Mouse (Mus musculus) myocyte (in vitro differentiated cells): ENCODE data around the gene Nek11. TPM values are rescaled to one million over a fixed set of nuclear protein-coding genes. Genes with fewer than 3 reads are reported as not detected.

Experiments
- H3K27me3 ChIP-seq: one replicate; pipeline ENCODE4 v1.6.1; 2011; ENCODE audit not compliant: control insufficient read depth, insufficient read depth, insufficient read length
- H3K36me3 ChIP-seq: one replicate; pipeline ENCODE4 v1.6.1; 2011; ENCODE audit not compliant: control insufficient read depth, insufficient read depth
- H3K4me2 ChIP-seq: one replicate; pipeline ENCODE4 v1.6.1; 2011; ENCODE audit warnings: low read depth, control low read depth
- H3K4me3 ChIP-seq: one replicate; pipeline ENCODE4 v1.5.1; 2011; ENCODE audit warnings: mild to moderate bottlenecking, control low read depth, moderate library complexity
- H3K79me2 ChIP-seq: one replicate; pipeline ENCODE4 v1.6.1; 2011; ENCODE audit not compliant: control insufficient read depth, insufficient read depth
- H3ac ChIP-seq: one replicate; pipeline ENCODE4 v1.6.1; 2011; ENCODE audit not compliant: control insufficient read depth, insufficient read length
- CEBPB ChIP-seq: IDR thresholded peaks from 2 replicates; pipeline ENCODE4 v1.6.1; 2011; ENCODE audit warnings: mild to moderate bottlenecking, moderate library complexity; ENCODE audit not compliant: poor library complexity, insufficient read depth, severe bottlenecking
- E2F4 ChIP-seq: IDR thresholded peaks from one replicate; pipeline ENCODE4 v1.6.1; 2011; ENCODE audit warnings: mild to moderate bottlenecking, control low read depth, moderate library complexity; ENCODE audit not compliant: insufficient read depth
- MAX ChIP-seq: IDR thresholded peaks from one replicate; pipeline ENCODE4 v1.6.1; 2011; ENCODE audit warnings: low read depth, mild to moderate bottlenecking, control low read depth
- MYOD1 ChIP-seq, 3 experiments: IDR thresholded peaks; one replicate each; pipeline ENCODE4 v1.6.1; 2011; ENCODE audit warnings: control low read depth in 2 of 3, low read depth in 2 of 3, mild to moderate bottlenecking in 2 of 3, moderate library complexity in 1 of 3; ENCODE audit not compliant: insufficient read length in 2 of 3, control insufficient read depth in 1 of 3
- MYOG ChIP-seq, 3 experiments: IDR thresholded peaks; one replicate each; pipeline ENCODE4 v1.6.1; 2011; ENCODE audit warnings: control low read depth in 2 of 3, low read depth in 2 of 3, mild to moderate bottlenecking in 2 of 3; ENCODE audit not compliant: insufficient read length in 2 of 3, control insufficient read depth in 1 of 3, insufficient read depth in 1 of 3
- POLR2A ChIP-seq: IDR thresholded peaks from one replicate; pipeline ENCODE4 v1.6.1; 2011; ENCODE audit warnings: low read depth, mild to moderate bottlenecking, control low read depth, moderate library complexity; ENCODE audit not compliant: insufficient read length
- POLR2AphosphoS2 ChIP-seq: IDR thresholded peaks from one replicate; pipeline ENCODE4 v1.6.1; 2011; ENCODE audit warnings: low read depth, control low read depth; ENCODE audit not compliant: insufficient read length
- REST ChIP-seq: IDR thresholded peaks from one replicate; pipeline ENCODE4 v1.6.1; 2011; ENCODE audit warnings: mild to moderate bottlenecking, control low read depth, moderate library complexity; ENCODE audit not compliant: insufficient read depth, insufficient read length
- SRF ChIP-seq: IDR thresholded peaks from one replicate; pipeline ENCODE4 v1.6.1; 2011; ENCODE audit warnings: low read depth; ENCODE audit not compliant: control insufficient read depth, insufficient read length
- TCF12 ChIP-seq: IDR thresholded peaks from one replicate; pipeline ENCODE4 v1.6.1; 2011; ENCODE audit warnings: mild to moderate bottlenecking, control low read depth; ENCODE audit not compliant: poor library complexity, insufficient read depth, severe bottlenecking
- TCF3 ChIP-seq: IDR thresholded peaks from one replicate; pipeline ENCODE4 v1.6.1; 2011; ENCODE audit warnings: low read depth, control low read depth; ENCODE audit not compliant: insufficient read length
- USF1 ChIP-seq: IDR thresholded peaks from one replicate; pipeline ENCODE4 v1.6.1; 2011; ENCODE audit warnings: low read depth, mild to moderate bottlenecking, control low read depth, moderate library complexity
- polyA plus RNA-seq: library from polyadenylated mRNA; unstranded; fragments of >200 nt; fragmentation: generic; extraction: Trizol; gene quantifications from one replicate; pipeline ENCODE4 v1.2.1, GENCODE M21; 2012; ENCODE audit warnings: missing spikeins

Nek11 gene
- polyA plus RNA-seq, 1 experiment, result 0.05 TPM

DNA sequence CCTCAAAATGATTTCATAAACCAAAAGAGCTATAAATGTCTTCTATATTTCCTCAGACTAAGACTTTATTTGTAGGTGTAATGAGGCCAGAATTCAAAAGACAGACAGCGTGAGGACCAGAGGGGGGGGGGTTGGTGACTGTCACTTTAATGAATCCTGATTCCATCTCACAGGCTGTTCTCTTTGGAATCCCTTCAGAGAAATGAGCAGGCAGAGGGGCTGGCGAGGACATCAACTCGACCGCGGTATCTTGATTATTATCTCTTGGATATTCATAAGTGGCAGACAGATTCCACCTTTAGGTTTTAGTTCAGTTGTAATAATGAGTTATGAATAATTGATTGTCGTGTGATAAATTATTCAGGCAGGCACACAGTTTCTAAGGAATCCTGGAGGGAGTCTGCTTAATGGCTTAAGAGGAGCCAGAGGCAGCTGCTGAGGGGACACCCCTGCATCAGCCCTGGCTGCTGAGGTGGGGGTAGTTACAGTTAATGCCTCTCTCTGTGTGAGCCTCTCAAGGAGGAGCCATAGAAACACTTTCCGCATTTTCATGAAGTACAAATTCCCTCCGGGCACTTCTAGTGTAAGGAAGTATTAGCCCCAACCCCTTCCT, 15.7 kb downstream of the Nek11 start:
- Histone ChIP-seq H3K27me3 (no peaks in the 10 kb centered on the region), H3K79me2 (no peaks in the 10 kb centered on the region), H3K36me3 (no peaks in the 10 kb centered on the region), H3ac (no peak overlapping the region), H3K4me2 (no peak overlapping the region), H3K4me3 (no peak overlapping the region)
- no peak for TF ChIP-seq TCF12
- TF ChIP-seq MYOG (IDR thresholded peaks at IDR 0.05; ENCODE audit: control insufficient read depth in 1 of 3, insufficient read depth in 1 of 3, insufficient read length in 2 of 3, low read depth in 2 of 3), result no peak
- TF ChIP-seq MAX, result no peak
- no peak for TF ChIP-seq TCF3
- no peak for TF ChIP-seq POLR2AphosphoS2
- TF ChIP-seq E2F4, result no peak
- no peak for TF ChIP-seq SRF
- TF ChIP-seq POLR2A, result no peak
- no peak for TF ChIP-seq MYOD1 (IDR thresholded peaks at IDR 0.05; ENCODE audit: control insufficient read depth in 1 of 3, insufficient read length in 2 of 3, low read depth in 2 of 3)
- TF ChIP-seq CEBPB, result no peak
- no peak for TF ChIP-seq REST
- no peak for TF ChIP-seq USF1

DNA sequence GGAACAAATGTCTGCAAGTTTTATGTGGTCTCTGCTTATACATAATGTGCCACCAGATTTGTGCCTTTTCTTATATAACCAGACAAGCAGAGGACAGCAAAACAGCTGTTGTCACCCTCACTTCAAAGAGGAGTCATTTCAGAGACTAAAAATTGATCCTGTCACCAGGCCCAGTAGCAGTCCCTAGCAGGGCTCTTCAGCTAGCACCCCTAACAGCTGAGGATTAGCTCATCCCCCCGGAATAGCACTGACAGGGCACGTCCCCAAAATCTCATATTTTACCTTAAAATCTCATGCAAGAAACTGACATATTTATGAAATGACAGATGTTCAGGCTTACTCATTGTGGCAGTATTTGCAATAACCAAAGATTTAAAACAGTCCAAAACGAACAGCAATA, 17.7 kb downstream of the Nek11 start:
- TF ChIP-seq MYOG (IDR thresholded peaks at IDR 0.05; ENCODE audit: control insufficient read depth in 1 of 3, insufficient read depth in 1 of 3, insufficient read length in 2 of 3, low read depth in 2 of 3) (peak in 1 of 3 experiments; percentile 1), POLR2AphosphoS2 (no peak)
- no peak overlapping the region for H3K4me3 ChIP-seq
- H3K36me3 ChIP-seq, result no peaks in the 10 kb centered on the region
- H3ac ChIP-seq, result no peak overlapping the region
- H3K27me3 ChIP-seq, result no peaks in the 10 kb centered on the region
- H3K4me2 ChIP-seq, result no peak overlapping the region
- no peaks in the 10 kb centered on the region for H3K79me2 ChIP-seq

DNA sequence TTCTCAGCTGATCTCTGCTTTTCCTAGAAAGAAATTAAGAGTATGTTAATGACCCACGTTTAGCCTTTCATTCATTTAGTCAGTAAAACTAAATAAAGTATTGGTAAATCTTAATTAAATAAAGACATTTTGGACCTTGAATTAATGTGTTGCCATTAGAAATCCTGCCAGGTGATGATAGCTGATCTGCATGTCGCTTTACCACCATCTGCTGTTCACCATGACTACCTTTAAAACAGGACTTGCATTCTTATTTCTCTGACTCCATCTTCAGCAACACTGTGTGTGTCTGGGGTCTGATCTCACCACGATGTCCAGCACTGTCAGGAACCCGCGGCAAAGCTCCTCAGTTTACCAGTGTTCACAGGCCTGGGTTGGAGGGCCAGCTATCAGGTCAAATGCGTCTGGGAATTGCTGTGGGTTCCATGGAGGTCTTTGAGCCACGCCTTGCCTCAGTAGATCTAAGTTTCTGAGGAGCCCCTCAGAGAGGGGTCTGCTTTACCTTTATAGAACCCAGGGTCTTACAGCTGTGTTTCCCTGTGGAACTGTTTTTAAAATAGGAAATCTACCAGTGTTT, 18.3 kb downstream of the Nek11 start:
- Histone ChIP-seq H3K79me2 (no peaks in the 10 kb centered on the region), H3K4me3 (no peak overlapping the region), H3K27me3 (no peaks in the 10 kb centered on the region), H3K4me2 (peak overlapping the region; percentile 24), H3ac (no peak overlapping the region), H3K36me3 (no peaks in the 10 kb centered on the region)
- TF ChIP-seq POLR2AphosphoS2 (no peak), MYOD1 (IDR thresholded peaks at IDR 0.05; ENCODE audit: control insufficient read depth in 1 of 3, insufficient read length in 2 of 3, low read depth in 2 of 3) (no peak), TCF3 (no peak), USF1 (no peak), SRF (no peak), POLR2A (no peak), REST (no peak), E2F4 (no peak), TCF12 (no peak), MYOG (IDR thresholded peaks at IDR 0.05; ENCODE audit: control insufficient read depth in 1 of 3, insufficient read depth in 1 of 3, insufficient read length in 2 of 3, low read depth in 2 of 3) (no peak), CEBPB (no peak), MAX (no peak)

DNA sequence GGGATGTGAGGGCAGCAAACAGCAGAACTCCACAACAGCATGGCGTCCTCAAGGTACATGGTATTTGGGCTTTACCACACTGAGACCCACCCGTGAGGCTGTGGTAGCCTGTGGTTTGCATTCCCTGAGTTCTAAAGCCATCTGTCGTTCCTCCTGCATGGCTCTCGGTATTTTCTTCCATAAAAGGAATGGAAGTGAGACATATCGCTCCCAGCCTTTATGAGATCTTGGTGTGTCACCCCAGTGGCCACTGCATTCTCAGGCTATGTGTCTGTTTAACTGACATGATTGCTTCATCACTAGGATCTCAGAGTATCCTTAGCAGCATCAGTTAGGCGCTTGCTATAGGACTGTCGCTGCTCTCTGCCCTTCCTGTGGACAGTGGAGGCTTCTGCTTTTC, 18.9 kb downstream of the Nek11 start:
- Histone ChIP-seq H3K27me3 (no peaks in the 10 kb centered on the region), H3ac (no peak overlapping the region), H3K79me2 (no peaks in the 10 kb centered on the region), H3K4me3 (no peak overlapping the region), H3K36me3 (no peaks in the 10 kb centered on the region), H3K4me2 (peak overlapping the region; percentile 24)
- TF ChIP-seq POLR2A, result no peak
- TF ChIP-seq TCF12, result peak; percentile 33
- peak in 2 of 3 experiments; percentile 71 to 83 for TF ChIP-seq MYOD1 (IDR thresholded peaks at IDR 0.05; ENCODE audit: control insufficient read depth in 1 of 3, insufficient read length in 2 of 3, low read depth in 2 of 3)
- TF ChIP-seq TCF3, result no peak
- TF ChIP-seq CEBPB, result peak; percentile 84
- no peak for TF ChIP-seq REST
- no peak for TF ChIP-seq MAX
- no peak for TF ChIP-seq E2F4
- peak; percentile 24 to 81 (median 28) for TF ChIP-seq MYOG (IDR thresholded peaks at IDR 0.05; ENCODE audit: control insufficient read depth in 1 of 3, insufficient read depth in 1 of 3, insufficient read length in 2 of 3, low read depth in 2 of 3)
- TF ChIP-seq POLR2AphosphoS2, result no peak
- peak; percentile 95 for TF ChIP-seq SRF
- TF ChIP-seq USF1, result no peak

DNA sequence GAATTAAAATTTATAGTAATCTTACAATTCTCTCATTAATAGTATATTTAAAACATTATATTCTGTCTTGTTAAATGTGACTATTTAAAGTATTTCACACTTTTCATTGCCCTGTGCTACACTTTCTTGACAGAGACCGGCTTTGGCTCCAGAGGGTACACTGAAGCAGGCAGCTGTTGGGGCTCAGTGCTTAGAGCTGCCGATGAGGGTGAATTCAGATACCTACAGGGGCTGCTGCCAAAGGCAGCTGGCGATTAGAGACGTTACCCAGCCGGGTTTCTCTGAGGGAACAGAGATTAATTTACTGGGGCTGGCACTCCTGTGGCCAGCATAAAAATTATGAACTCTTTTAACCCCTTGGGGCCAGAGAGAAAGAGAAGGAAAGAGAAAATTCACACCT, 21.0 kb downstream of the Nek11 start:
- no peak for TF ChIP-seq MAX
- no peak for TF ChIP-seq E2F4
- TF ChIP-seq MYOD1 (IDR thresholded peaks at IDR 0.05; ENCODE audit: control insufficient read depth in 1 of 3, insufficient read length in 2 of 3, low read depth in 2 of 3), result peak in 2 of 3 experiments; percentile 14 to 59
- no peak for TF ChIP-seq TCF3
- TF ChIP-seq SRF, result no peak
- TF ChIP-seq POLR2AphosphoS2, result no peak
- TF ChIP-seq MYOG (IDR thresholded peaks at IDR 0.05; ENCODE audit: control insufficient read depth in 1 of 3, insufficient read depth in 1 of 3, insufficient read length in 2 of 3, low read depth in 2 of 3), result peak in 1 of 3 experiments; percentile 53
- no peaks in the 10 kb centered on the region for H3K79me2 ChIP-seq
- H3K27me3 ChIP-seq, result no peaks in the 10 kb centered on the region
- no peak overlapping the region for H3ac ChIP-seq
- no peaks in the 10 kb centered on the region for H3K36me3 ChIP-seq
- no peak overlapping the region for H3K4me3 ChIP-seq
- no peak overlapping the region for H3K4me2 ChIP-seq
